Mouse (Mus musculus): Measurements from ENCODE around the gene Itga7. TPM values are rescaled to one million over a fixed set of nuclear protein-coding genes. Genes with fewer than 3 reads are reported as not detected.
"Not testable (repeated sequence)": the region's sequence is repeated elsewhere in the genome, so short reads cannot be mapped to it uniquely, and the experiment has no call there.

Itga7 gene
- total RNA-seq, 2 experiments from 2014 or later, result 13.5 TPM

DNA sequence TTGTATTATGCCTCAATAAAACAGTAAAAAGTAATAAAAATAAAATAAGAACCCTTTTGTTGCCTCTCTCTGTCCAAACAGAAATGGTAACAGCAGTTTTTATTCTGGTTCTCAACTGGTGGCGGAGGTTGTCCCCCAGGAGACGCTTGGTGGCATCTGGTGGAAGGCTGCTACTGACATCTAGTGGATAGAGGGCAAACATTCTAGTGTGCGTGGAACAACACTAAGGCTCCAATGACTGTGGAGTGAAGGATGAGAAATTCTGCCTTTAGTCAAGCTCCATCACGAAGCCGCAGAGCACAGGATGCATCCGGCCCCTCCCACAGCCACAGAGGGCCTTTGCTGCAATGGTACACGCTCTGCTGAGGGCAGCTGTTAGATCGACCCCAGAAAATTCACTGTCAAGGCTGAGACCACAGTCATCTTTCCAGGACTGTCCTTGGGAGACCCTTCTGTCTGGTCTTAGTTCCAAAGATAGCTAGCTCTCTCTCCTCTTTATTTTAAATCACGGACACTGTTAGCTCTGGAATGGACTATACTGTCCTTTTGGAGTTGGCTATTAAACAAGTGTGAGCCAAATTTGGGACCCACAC, 44.0 kb downstream of the Itga7 start:
- peak; percentile 39 to 60 for DNase-seq (ENCODE audit: low spot score in 2 of 2)

DNA sequence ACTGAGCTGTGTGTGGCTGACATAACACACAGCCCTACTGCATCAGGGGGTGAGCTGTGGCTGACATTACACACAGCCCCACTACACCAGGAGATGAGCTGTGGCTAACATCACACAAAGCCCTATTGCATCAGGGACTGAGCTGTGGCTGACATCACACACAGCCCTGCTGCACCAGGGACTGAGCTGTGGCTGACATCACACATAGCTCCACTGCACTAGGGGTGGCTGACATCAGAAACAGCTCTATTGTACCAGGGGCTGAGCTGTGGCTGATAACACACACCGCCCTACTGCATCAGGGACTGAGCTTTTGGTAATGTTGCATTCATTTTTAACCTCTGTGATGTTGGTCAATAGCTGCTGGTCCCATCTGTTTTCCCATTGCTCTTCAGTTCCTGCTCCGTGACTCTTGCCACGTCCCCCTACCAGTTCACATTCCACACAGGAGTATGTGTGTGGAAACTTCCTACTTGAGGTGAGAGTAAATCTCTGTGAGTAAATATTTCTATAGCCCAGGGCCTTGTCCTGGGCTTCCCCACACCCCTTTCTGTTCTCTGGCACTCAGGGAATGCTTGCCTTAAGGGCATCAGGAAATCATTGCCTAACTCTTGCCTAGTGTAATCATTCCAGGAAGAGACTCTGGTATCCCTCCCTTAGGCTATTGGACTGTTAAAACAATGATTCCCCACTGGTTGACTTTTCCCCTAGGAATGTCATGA, 47.2 kb downstream of the Itga7 start:
- DNase-seq (ENCODE audit: low spot score in 2 of 2), result no peak

DNA sequence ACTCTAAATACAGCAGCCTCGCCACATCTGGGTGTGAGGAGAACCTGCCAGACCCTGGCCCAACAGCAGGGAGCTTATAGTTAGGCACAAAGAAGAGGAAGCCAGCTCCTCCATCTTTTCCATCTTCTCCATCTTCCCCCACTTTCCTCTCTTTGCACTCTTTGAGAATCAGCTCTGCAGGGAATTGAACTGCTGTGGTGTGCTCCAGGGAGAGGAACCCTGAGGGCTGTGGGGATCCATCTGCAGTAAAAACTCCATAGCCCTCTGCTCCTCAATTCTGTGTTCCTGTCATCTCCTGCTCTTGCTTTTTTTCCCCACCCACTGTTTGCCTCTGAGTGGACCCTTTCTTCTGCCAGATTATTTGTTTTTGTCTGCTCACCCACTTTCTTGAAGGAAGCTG, 55.5 kb downstream of the Itga7 start, which contains the start of gene Olfr9:
TSS of gene Olfr9 (plus strand) at position 301 of the 400 bp plus-strand sequence.
- DNase-seq (ENCODE audit: low spot score in 2 of 2), result not testable (repeated sequence)

DNA sequence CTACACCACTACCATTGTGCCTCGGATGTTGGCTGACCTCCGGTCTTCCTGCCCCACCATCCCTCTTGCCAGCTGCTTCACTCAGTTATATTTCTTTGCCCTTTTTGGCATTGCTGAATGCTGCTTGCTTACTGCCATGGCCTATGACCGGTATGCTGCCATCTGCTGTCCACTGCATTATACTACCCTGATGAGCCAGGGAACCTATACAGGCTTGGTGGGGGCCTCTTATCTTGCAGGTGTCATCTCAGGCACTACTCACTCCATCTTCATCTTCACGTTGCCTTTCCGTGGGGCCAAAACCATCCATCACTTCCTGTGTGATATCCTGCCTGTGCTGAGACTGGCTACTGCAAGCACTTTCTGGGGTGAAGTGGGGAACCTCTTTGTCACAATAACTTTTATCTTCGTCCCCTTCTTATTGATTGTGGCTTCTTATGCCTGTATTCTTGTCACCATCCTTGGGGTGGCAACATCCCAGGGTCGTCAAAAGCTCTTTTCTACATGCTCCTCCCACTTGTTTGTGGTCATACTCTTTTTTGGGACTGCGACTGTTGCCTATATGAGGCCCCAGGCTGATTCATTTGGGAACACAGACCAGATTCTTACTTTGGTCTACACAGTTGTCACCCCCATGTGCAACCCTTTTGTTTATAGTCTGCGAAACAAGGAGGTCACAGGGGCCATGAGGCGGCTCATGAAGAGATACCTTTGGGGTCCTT, 56.7 kb downstream of the Itga7 start:
- DNase-seq (ENCODE audit: low spot score in 2 of 2), result not testable (repeated sequence)

DNA sequence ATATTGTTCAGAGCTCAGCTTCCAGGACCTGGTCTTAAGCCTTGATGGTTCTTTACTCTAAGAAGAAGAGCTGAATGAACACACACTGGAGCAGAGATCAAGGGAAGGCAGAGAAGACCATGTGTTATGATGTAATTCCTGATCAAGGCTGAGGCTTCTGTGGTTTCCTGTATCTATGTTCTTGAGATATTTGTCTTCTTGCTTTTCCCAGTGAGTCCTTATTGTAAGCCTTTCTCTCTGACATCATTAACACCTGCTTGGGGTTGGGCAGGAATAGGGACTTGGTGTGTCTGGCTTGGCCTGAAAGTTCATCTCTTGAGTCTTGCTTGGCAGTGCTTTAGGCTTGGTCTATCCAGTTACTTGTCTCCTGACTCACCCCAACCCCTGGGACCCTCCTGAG, 57.4 kb downstream of the Itga7 start:
- DNase-seq (ENCODE audit: low spot score in 2 of 2), result no peak

DNA sequence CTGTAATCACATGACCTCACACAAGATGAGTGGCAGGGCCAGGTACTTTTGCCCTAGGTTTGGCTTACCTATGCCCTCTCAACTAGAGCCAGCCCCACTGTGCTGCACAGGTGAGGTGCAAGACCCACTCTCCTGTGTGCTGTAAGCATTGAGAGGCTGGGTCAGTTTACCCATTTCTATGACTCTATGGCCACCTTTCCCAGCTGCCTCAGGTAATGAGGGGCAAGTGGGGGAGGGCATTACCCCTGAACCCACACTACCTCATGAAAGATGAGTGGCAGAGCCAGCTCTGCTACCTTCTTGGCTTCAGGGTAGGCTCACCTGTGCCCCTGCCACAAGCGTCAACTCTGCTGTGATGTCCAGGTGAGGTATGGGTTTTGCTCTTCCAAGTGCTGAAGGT, 62.2 kb downstream of the Itga7 start:
- DNase-seq (ENCODE audit: low spot score in 2 of 2), result no peak

DNA sequence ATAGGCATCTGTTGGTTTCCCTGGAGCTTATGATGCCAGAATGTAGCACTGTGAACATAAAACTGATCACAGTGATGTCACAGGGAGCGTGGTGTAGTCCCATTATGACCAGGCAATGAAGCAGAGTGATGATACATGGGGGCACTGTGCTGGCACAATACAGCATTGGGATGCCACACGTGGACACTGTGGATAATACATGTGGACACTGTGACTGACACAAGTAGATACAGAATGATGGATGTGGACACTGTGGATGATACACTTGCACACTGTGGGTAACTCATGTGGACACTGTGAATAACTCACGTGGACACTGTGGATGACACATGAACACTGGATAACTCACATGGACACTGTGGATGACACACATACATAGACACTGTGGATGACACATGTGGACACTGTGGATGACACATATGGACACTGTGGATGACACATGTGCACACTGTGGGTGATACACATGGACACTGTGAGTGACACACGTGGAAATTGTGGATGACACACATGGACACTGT, 63.0 kb downstream of the Itga7 start:
- DNase-seq (ENCODE audit: low spot score in 2 of 2), result no peak

DNA sequence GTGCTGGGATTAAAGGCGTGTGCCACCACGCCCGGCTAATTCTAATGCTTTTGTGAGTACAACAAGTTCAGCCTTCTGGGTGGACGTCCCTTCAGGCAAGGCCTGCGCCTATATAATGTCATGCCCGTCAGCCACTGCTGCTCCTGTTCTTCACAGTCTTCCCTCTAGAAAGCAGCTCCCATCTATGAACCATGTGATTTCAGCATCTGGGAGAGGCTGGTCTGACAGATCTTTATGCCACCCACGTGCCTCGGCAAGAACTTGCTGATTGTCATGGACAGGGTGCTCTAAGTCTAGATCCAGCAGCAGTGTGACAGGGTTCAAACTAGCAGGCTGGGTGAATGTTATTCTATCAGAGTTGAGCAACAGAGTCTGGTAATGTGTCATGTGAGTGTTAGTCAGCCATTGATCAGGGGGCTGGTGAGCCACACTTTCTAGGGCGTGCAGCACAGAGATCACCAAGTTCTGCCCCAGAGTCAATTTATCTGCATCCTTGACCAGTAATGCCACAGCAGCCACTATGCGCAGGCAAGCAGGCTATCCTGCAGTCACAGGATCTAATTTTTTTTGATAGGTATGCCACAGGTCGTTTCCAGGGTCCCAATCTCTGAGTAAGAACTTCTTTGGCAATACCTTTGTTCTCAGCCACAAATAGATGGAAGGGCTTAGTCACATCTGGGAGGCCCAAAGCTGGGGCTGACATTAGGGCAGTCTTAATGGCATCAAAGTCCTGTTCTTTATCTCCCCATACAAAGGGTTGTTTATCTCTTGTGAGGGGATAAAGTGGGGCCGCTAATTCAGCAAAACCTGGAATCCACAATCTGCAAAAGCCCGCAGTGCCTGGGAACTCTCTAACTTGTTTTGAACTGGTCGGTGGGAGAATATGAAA, 70.7 kb downstream of the Itga7 start:
- no peak for DNase-seq (ENCODE audit: low spot score in 2 of 2)

Other genes starting within 250 kb of the Itga7 start
- gene Rab5b, start 237.6 kb upstream of the Itga7 start, total RNA-seq (2021), result 100 to 1,000 TPM; 131 to 136 TPM
- gene Pmel, start 229.6 kb upstream of the Itga7 start, total RNA-seq (2021), result under 1 TPM; 0.54 to 0.88 TPM
- gene Cdk2, start 228.8 kb upstream of the Itga7 start, total RNA-seq (2021), result 1 to 10 TPM; 1.4 to 2.6 TPM
- 1 to 10 TPM; 8.2 to 8.5 TPM for gene Dgka, start 189.0 kb upstream of the Itga7 start, total RNA-seq (2021)
- 10 to 100 TPM; 25.0 to 25.7 TPM for gene Pym1, start 185.9 kb upstream of the Itga7 start, total RNA-seq (2021)
- under 1 TPM; 0.63 to 0.66 TPM for gene Mmp19, start 142.9 kb upstream of the Itga7 start, total RNA-seq (2021)
- 10 to 100 TPM; 64.6 to 67.0 TPM for gene Dnajc14, start 129.8 kb upstream of the Itga7 start, total RNA-seq (2021)
- 1 to 10 TPM; 6.9 to 7.1 TPM for gene Tmem198b, start 129.4 kb upstream of the Itga7 start, total RNA-seq (2021)
- gene Sarnp, start 116.5 kb upstream of the Itga7 start, total RNA-seq (2021), result 10 to 100 TPM; 39.5 to 39.6 TPM
- 1 to 10 TPM; 8.0 to 8.6 TPM for gene Ormdl2, start 112.2 kb upstream of the Itga7 start, total RNA-seq (2021)
- 10 to 100 TPM; 12.5 to 15.2 TPM for gene Gdf11, start 42.1 kb upstream of the Itga7 start, total RNA-seq (2021)
- 10 to 100 TPM; 69.1 to 71.4 TPM for gene Cd63, start 32.8 kb upstream of the Itga7 start, total RNA-seq (2021)
- gene Rdh5, start 10.9 kb upstream of the Itga7 start, total RNA-seq (2021), result 1 to 10 TPM; 3.6 to 7.6 TPM
- gene Bloc1s1, start 9.8 kb upstream of the Itga7 start, total RNA-seq (2021), result 10 to 100 TPM; 79.8 to 82.3 TPM
- gene Mettl7b, start 27.2 kb downstream of the Itga7 start, total RNA-seq (2021), result not detected
- not detected for gene Olfr9, start 55.6 kb downstream of the Itga7 start, total RNA-seq (2021)
- gene Olfr763, start 77.0 kb downstream of the Itga7 start, total RNA-seq (2021), result not detected
- gene Olfr764-ps1, start 106.1 kb downstream of the Itga7 start, total RNA-seq (2021), result not detected
- gene Olfr765, start 116.2 kb downstream of the Itga7 start, total RNA-seq (2021), result not detected
- not detected for gene Olfr766-ps1, start 135.2 kb downstream of the Itga7 start, total RNA-seq (2021)
- gene Olfr767, start 149.1 kb downstream of the Itga7 start, total RNA-seq (2021), result not detected
- not detected for gene Olfr768, start 165.6 kb downstream of the Itga7 start, total RNA-seq (2021)
- gene Olfr769, start 184.0 kb downstream of the Itga7 start, total RNA-seq (2021), result not detected
- gene Olfr770, start 205.2 kb downstream of the Itga7 start, total RNA-seq (2021), result not detected
- gene Olfr771, start 230.9 kb downstream of the Itga7 start, total RNA-seq (2021), result not detected
- not detected for gene Olfr772, start 244.1 kb downstream of the Itga7 start, total RNA-seq (2021)